Mouse (Mus musculus) embryonic fibroblast, embryonic 13.5 days (primary cell): ENCODE data around the gene Pdss2.

Source experiments
- CTCF ChIP-seq: IDR thresholded peaks from 2 replicates; pipeline ENCODE4 v1.5.1; 2011; ENCODE audit warnings: mild to moderate bottlenecking, control low read depth, low read length, moderate library complexity, borderline replicate concordance; ENCODE audit not compliant: insufficient read depth
- POLR2A ChIP-seq: IDR thresholded peaks from 2 replicates; pipeline ENCODE4 v1.6.1; 2011; ENCODE audit warnings: low read depth, mild to moderate bottlenecking, control low read depth, low read length, moderate library complexity

GRCm38 (mm10) chr10:43448656-43449055 lies 227.4 kb downstream of the Pdss2 start:
- TF ChIP-seq CTCF, result no peak
- TF ChIP-seq POLR2A, result no peak
